Mouse (Mus musculus) CD4-positive naive resting alpha-beta T cell, adult 57 days (primary cell): ENCODE data around the gene Adam23. TPM values are rescaled to one million over a fixed set of nuclear protein-coding genes. Genes with fewer than 3 reads are reported as not detected.

Source experiments
- total RNA-seq: library from RNA; stranded (reverse); gene quantifications from one replicate; pipeline ENCODE4 v1.2.4, GENCODE M21; 2023

Adam23 gene
- total RNA-seq, result 1.7 TPM

GRCm38 (mm10) chr1:63445656-63446046, at the start of gene Adam23:
TSS of gene Adam23 (plus strand) at chr1:63445891.

GRCm38 (mm10) chr1:63615668-63616067, 170.0 kb downstream of the Adam23 start, which contains the start of gene Gm39653:
TSS of gene Gm39653 (plus strand) at chr1:63615968.

Other genes with a start within 250 kb of the Adam23 start
- not detected for gene Gpr1, start 231.3 kb upstream of the Adam23 start, total RNA-seq
- not detected for gene Zdbf2, start 172.6 kb upstream of the Adam23 start, total RNA-seq
- gene Gm39653, start 170.1 kb downstream of the Adam23 start, total RNA-seq, result not detected
- not detected for gene Dytn, start 241.0 kb downstream of the Adam23 start, total RNA-seq